Mouse (Mus musculus): ENCODE results near the gene Pde6h. TPM values are rescaled to one million over a fixed set of nuclear protein-coding genes. Genes with fewer than 3 reads are reported as not detected.

The Pde6h gene
- polyA plus RNA-seq, 1 experiment from 2014 or later, result not detected

GRCm38 (mm10) chr6:136989824-136990497 lies 66.3 kb downstream of the Pde6h start:
- no peaks in the 10 kb centered on the region for H3K9me3 ChIP-seq
- H3K27me3 ChIP-seq, result no peaks in the 10 kb centered on the region
- 0 out of 2 replicates have a peak overlapping the region, but pooled peaks have one; percentile 0 for H3K4me2 ChIP-seq (replicated peaks)
- no peak overlapping the region for H3K27ac ChIP-seq (replicated peaks)
- WGBS, result 29% methylated on average over 11 of the region's 11 CpGs
- H3K36me3 ChIP-seq, result no peaks in the 10 kb centered on the region
- no peak overlapping the region for H3K9ac ChIP-seq (replicated peaks)
- H3K4me3 ChIP-seq, result 0 out of 2 replicates have a peak overlapping the region, but pooled peaks have one; percentile 1
- no peak for ATAC-seq (ENCODE audit: low FRiP score, low read depth)
- no peaks in the 10 kb centered on the region for H3K4me1 ChIP-seq

DNA sequence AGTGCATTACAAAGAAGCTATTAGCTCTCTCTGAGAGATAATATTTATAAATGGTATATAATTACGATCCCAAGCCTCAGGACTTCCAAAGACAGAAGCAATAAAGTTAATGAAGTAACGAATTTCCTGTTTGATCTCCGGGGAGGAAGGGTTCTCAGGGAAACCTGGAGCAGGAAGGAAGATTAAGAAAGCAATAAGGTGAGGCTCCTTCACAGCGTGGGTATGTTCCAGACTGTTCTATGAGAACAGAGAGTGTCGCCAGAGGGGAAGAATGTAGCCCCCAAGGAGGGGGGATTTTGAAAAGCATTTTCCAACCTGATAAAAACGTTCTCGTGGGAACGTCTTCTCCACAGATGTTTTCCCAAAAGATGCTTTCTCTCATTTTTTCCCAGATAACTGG lies 66.9 kb downstream of the Pde6h start:
- Histone ChIP-seq H3K9ac (replicated peaks) (no peak overlapping the region), H3K4me2 (replicated peaks) (no peak overlapping the region), H3K27ac (replicated peaks) (no peak overlapping the region), H3K4me3 (no peak overlapping the region), H3K27me3 (no peaks in the 10 kb centered on the region), H3K4me1 (no peaks in the 10 kb centered on the region), H3K36me3 (no peaks in the 10 kb centered on the region), H3K9me3 (no peaks in the 10 kb centered on the region)
- ATAC-seq (ENCODE audit: low FRiP score, low read depth), result no peak
- 76% methylated on average over 8 of the region's 8 CpGs for WGBS

DNA sequence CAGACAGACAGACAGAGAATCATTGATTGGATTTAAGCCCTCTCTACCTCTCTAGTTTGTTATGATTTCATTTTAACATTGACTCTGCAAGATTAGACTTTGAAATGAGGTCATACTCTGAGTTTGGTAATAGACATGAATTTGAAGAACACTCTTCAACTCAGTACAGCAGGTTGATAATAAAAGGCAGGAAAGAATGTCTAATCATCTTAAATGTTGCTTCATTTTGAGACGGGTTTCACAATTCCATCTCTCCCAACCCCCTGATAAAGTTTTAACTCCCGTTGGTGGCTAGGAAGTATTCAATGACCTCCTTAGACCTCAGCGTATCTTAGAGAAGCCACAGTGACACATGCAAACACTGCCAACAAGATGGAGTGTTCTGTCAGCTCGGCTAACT lies 69.9 kb downstream of the Pde6h start:
- no peak overlapping the region for H3K4me2 ChIP-seq (replicated peaks)
- H3K27me3 ChIP-seq, result no peaks in the 10 kb centered on the region
- no peak overlapping the region for H3K9ac ChIP-seq (replicated peaks)
- no peaks in the 10 kb centered on the region for H3K4me1 ChIP-seq
- H3K36me3 ChIP-seq, result no peaks in the 10 kb centered on the region
- H3K4me3 ChIP-seq, result no peak overlapping the region
- H3K27ac ChIP-seq (replicated peaks), result no peak overlapping the region
- ATAC-seq (ENCODE audit: low FRiP score, low read depth), result no peak
- H3K9me3 ChIP-seq, result no peaks in the 10 kb centered on the region
- WGBS, result 84% methylated on average over 4 of the region's 4 CpGs

DNA sequence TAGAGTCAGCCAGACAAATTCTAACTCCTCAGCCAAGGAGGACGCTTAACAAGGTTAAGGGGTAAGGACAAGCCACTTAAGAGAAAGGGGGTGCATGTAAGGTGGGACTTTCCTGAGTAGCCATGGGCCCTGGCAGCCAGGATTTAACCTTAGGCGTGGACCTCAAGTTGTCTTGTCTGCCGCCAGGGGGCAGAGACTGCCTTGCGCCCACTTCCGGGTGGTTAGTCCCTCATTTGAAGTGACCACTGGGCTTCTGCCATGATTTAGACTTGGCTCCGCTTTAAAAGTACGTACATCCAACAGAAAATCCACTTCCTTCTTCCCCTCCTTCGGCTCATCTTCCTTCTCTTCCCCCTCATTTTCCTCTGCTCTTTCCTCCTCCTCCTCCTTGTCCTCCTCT lies 71.9 kb downstream of the Pde6h start:
- no peak overlapping the region for H3K9ac ChIP-seq (replicated peaks)
- WGBS, result 74% methylated on average over 8 of the region's 8 CpGs
- no peak overlapping the region for H3K4me3 ChIP-seq
- no peaks in the 10 kb centered on the region for H3K4me1 ChIP-seq
- H3K27me3 ChIP-seq, result no peaks in the 10 kb centered on the region
- no peak overlapping the region for H3K4me2 ChIP-seq (replicated peaks)
- ATAC-seq (ENCODE audit: low FRiP score, low read depth), result no peak
- no peak overlapping the region for H3K27ac ChIP-seq (replicated peaks)
- H3K9me3 ChIP-seq, result no peaks in the 10 kb centered on the region
- no peaks in the 10 kb centered on the region for H3K36me3 ChIP-seq

- 79% methylated on average over 5 of the region's 5 CpGs for WGBS
- Histone ChIP-seq H3K4me2 (replicated peaks) (no peak overlapping the region), H3K4me3 (no peak overlapping the region), H3K27ac (replicated peaks) (no peak overlapping the region), H3K27me3 (no peaks in the 10 kb centered on the region), H3K9me3 (no peaks in the 10 kb centered on the region), H3K4me1 (no peaks in the 10 kb centered on the region), H3K36me3 (no peaks in the 10 kb centered on the region), H3K9ac (replicated peaks) (no peak overlapping the region)
- no peak for ATAC-seq (ENCODE audit: low FRiP score, low read depth)
Observed at GRCm38 (mm10) chr6:136996336-136996735, 72.7 kb downstream of the Pde6h start.

DNA sequence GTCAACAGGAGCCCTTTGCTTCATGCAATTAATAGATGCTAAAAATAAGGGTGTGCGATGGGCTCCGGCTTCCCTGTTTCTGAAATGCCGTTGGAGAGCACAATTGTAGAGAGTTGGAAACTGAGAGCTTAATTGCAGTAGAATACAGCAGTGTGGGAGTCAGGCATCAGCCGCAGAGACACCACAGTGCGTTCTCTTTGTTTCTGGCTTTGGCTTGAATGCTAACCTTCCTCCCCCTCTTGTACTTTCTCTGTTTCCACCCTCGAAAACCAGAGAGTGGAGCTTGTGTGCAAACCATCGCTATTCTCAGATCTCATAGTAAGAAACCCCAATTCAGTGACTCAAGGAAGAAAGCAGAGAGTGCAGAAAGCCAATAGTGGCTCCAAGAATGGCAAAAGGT lies 74.5 kb downstream of the Pde6h start:
- 86% methylated on average over 7 of the region's 7 CpGs for WGBS
- Histone ChIP-seq H3K9me3 (no peaks in the 10 kb centered on the region), H3K4me3 (no peak overlapping the region), H3K4me1 (no peaks in the 10 kb centered on the region), H3K9ac (replicated peaks) (no peak overlapping the region), H3K27me3 (no peaks in the 10 kb centered on the region), H3K4me2 (replicated peaks) (no peak overlapping the region), H3K27ac (replicated peaks) (no peak overlapping the region), H3K36me3 (no peaks in the 10 kb centered on the region)
- ATAC-seq (ENCODE audit: low FRiP score, low read depth), result no peak

GRCm38 (mm10) chr6:136999009-136999408 lies 75.4 kb downstream of the Pde6h start:
- Histone ChIP-seq H3K4me2 (replicated peaks) (no peak overlapping the region), H3K9ac (replicated peaks) (no peak overlapping the region), H3K4me1 (no peaks in the 10 kb centered on the region), H3K9me3 (no peaks in the 10 kb centered on the region), H3K36me3 (no peaks in the 10 kb centered on the region), H3K27ac (replicated peaks) (no peak overlapping the region), H3K27me3 (no peaks in the 10 kb centered on the region), H3K4me3 (no peak overlapping the region)
- WGBS, result 84% methylated on average over 3 of the region's 3 CpGs
- ATAC-seq (ENCODE audit: low FRiP score, low read depth), result no peak

- Histone ChIP-seq H3K36me3 (no peaks in the 10 kb centered on the region), H3K4me2 (replicated peaks) (no peak overlapping the region), H3K9me3 (no peaks in the 10 kb centered on the region), H3K27me3 (no peaks in the 10 kb centered on the region), H3K9ac (replicated peaks) (no peak overlapping the region), H3K27ac (replicated peaks) (no peak overlapping the region), H3K4me1 (no peaks in the 10 kb centered on the region), H3K4me3 (no peak overlapping the region)
- 87% methylated on average over 15 of the region's 15 CpGs for WGBS
- ATAC-seq (ENCODE audit: low FRiP score, low read depth), result no peak
Observed at GRCm38 (mm10) chr6:136999707-137000446, 76.2 kb downstream of the Pde6h start.

DNA sequence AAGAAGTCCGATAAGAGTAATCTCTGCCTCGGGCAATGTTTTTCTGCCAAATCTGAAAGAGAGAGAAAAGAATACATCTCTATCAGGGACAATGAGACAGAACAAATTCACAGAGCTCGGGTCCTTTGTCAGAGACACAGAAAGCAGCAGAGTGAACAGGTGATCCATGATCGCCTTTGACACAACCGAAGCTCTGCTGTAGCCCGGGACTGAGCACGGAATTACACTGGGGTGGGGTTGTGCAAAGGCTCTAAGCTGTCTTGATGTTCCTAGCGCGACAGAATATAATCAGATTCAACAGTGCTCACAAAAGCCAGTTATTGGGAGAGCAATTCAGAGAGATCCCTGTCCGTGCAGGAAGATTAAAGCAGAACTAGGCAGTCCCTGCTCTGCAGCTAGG lies 77.1 kb downstream of the Pde6h start:
- Histone ChIP-seq H3K4me3 (no peak overlapping the region), H3K9me3 (no peaks in the 10 kb centered on the region), H3K27ac (replicated peaks) (no peak overlapping the region), H3K27me3 (no peaks in the 10 kb centered on the region), H3K9ac (replicated peaks) (no peak overlapping the region), H3K4me2 (replicated peaks) (no peak overlapping the region), H3K36me3 (no peaks in the 10 kb centered on the region), H3K4me1 (no peaks in the 10 kb centered on the region)
- 55% methylated on average over 10 of the region's 10 CpGs for WGBS
- ATAC-seq (ENCODE audit: low FRiP score, low read depth), result 0 out of 2 replicates have a peak, but pooled peaks have one; percentile 23

DNA sequence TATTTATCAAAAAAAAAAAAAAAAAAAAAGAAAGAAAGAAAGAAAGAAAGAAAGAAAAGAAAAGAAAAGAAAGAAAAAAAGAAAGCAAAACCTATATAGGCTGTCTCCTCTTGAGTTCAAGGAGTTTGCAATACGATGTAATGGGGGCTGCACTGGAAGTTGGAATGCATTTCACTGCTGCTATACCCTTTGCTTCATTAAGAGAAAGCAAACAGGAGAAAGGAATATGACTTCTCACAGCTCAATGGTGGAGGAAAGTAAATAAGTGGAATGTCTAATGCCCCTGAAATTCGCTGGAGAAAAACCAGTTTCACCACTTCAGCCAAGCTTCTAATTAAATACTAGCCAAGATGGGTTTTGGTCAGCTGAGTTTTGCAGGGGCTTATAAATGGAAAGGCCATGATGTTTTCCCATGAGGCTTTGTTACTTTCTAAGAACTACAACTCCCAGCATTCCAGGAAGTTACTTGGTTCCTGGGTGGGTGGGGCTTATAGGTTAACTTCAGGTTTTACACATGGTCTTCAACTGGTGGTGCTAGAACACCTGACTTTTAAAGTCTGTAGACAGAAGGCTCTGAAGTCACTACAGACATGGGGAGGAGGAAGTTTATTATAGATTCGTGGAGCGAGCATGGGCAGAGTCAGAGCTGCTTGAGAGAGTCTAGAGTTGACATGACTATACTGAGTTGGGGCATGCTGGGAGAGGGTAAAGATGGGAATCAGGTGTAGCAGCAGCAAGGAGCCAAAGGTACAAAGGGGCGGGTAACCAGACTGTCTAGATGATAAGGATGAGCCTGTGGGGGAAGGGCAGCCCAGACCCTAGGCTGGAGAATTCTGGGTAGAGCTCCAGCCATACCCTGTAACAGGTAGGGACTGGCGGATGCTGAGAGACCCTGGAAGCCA lies 77.9 kb downstream of the Pde6h start:
- H3K4me3 ChIP-seq, result no peak overlapping the region
- no peaks in the 10 kb centered on the region for H3K4me1 ChIP-seq
- no peak overlapping the region for H3K27ac ChIP-seq (replicated peaks)
- no peaks in the 10 kb centered on the region for H3K9me3 ChIP-seq
- WGBS, result 79% methylated on average over 6 of the region's 6 CpGs
- no peaks in the 10 kb centered on the region for H3K27me3 ChIP-seq
- no peak overlapping the region for H3K4me2 ChIP-seq (replicated peaks)
- no peak for ATAC-seq (ENCODE audit: low FRiP score, low read depth)
- no peak overlapping the region for H3K9ac ChIP-seq (replicated peaks)
- no peaks in the 10 kb centered on the region for H3K36me3 ChIP-seq

DNA sequence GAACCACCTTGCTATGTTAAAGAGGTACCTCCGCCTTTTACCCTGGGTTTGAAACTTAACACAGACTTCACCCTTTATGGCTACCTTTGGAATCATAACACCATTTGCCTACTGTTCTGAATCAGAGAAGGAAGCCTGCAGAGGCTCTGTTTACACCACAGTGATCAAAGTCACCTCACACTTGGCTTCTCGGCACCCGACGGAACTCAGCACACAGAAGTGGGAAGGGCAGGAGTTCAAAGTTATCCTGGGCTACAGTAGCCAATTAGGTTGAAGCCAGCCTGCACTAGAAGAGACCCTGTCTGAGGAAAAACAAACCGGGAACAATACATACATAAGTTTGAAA lies 78.5 kb downstream of the Pde6h start:
- H3K9ac ChIP-seq (replicated peaks), result no peak overlapping the region
- WGBS, result 93% methylated on average over 5 of the region's 5 CpGs
- no peak overlapping the region for H3K4me2 ChIP-seq (replicated peaks)

DNA sequence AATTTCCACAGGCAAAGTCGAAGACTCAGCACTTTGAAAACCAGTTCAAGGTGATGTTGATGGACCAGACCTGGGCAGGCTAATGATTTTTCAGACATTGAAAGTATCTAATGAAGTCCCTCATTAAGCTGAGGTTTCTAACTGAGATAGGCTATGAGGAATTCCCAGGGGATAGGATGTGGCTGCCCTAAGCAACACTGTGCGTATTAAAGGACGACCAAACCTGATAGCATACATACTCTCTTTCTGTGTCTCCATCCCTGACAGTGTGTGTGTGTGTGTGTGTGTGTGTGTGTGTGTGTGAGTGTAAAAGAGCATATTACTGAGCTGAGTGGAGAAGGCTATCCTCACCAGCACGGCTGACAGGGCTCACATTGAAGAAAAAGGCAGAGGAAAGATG lies 80.7 kb downstream of the Pde6h start:
- Histone ChIP-seq H3K27ac (replicated peaks) (no peak overlapping the region), H3K9ac (replicated peaks) (no peak overlapping the region)
- ATAC-seq (ENCODE audit: low FRiP score, low read depth), result no peak

More for the DNA sequence above, 78.5 kb downstream of the Pde6h start:
- Histone ChIP-seq H3K36me3 (no peaks in the 10 kb centered on the region), H3K4me1 (no peaks in the 10 kb centered on the region), H3K9me3 (no peaks in the 10 kb centered on the region), H3K27ac (replicated peaks) (no peak overlapping the region), H3K4me3 (no peak overlapping the region), H3K27me3 (no peaks in the 10 kb centered on the region)
- ATAC-seq (ENCODE audit: low FRiP score, low read depth), result no peak

More for the DNA sequence above, 80.7 kb downstream of the Pde6h start:
- no peaks in the 10 kb centered on the region for H3K27me3 ChIP-seq
- no peaks in the 10 kb centered on the region for H3K36me3 ChIP-seq
- no peak overlapping the region for H3K4me3 ChIP-seq
- H3K9me3 ChIP-seq, result no peaks in the 10 kb centered on the region
- no peaks in the 10 kb centered on the region for H3K4me1 ChIP-seq
- 82% methylated on average over 4 of the region's 4 CpGs for WGBS
- no peak overlapping the region for H3K4me2 ChIP-seq (replicated peaks)

Measured in midbrain, embryonic 12.5 days (tissue).